Mouse (Mus musculus): ENCODE results near the gene Psg19.

Psg19 gene

DNA sequence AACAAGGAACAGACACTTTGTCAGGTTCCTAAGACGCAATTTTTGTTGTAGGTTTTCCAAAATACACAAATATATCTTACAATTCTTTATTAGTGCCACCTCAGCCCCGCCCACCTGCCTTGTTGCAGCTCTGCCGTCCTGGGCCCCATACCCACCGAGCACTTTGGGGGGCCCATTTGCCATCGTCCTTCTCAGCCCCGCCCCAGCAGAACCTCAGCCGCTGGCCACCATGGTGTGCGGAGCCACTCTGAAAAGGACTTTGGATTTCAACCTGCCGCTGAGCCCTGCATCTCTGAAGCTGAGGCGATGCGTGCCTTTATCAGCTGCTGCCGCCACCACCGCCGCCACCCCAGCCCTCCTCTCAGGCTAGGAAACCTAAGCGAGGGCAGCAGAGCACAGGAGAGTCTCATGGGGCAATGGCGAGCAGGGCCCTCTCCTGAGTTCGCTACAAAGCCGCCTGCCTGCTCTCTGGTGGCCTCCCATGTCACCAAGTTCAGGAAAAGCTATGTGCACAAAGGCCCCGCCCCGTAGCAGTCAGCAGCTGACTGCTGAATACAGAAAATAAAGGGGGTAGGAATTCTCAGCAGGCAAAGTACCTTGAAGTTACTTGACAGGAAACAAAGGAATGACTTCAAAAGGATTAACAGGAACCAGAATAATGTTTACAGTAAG, 52.0 kb downstream of the Psg19 start:
- in situ Hi-C loops (cut with MboI, MseI): loop anchor here in 1 of 2 experiments (5.0 kb wide), 1 partner anchor 126 kb away; the partner anchor contains the start of gene Pglyrp1
